Mouse (Mus musculus): ENCODE data around the gene Abi3.

DNA sequence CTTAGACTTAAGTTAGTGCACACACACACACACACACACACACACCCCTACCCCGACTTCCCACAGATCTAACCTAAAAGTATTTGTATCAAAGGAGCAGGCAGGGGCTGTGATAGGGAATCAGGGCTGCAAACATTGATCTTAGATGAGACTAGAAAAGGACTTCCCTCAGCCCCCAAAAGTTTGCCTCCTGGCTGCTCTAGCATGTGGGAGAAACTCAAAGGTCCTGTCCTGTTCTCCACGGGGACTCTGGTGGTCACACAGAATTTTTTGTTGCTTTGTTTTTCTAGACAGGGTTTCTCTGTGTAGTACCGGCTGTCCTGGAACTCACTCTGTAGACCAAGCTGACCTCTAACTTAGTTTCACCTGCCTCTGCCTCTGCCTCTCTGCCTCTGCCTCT, 16.7 kb downstream of the Abi3 start:
- no peak for TF ChIP-seq POLR2A (IDR thresholded peaks at IDR 0.05; ENCODE audit: low read depth, low read length)
- TF ChIP-seq CTCF (IDR thresholded peaks at IDR 0.05; ENCODE audit: borderline replicate concordance, insufficient read depth, low read length) = no peak
